ENCODE assay signal across 8 mouse cellular contexts in genomic region chr9:53667020-53667669, GRCm38 (mm10). TPM values are rescaled to one million over a fixed set of nuclear protein-coding genes. Genes with fewer than 3 reads are reported as not detected.
DNase-seq lines count a peak whose midpoint lies in the region; ATAC-seq lines count a peak whose summit lies in the region.

No protein-coding gene starts in this region.

- H3K9ac ChIP-seq in embryonic facial prominence, embryonic 14.5 days (ENCODE audit: low read depth, low read length): peak overlapping the region; percentile 99
- peak overlapping the region; percentile 98 for H3K9ac ChIP-seq in kidney, embryonic 14.5 days (ENCODE audit: low read depth, low read length)
- H3K9ac ChIP-seq in limb, embryonic 15.5 days: peak overlapping the region; percentile 99

- H3K27me3 ChIP-seq in embryonic facial prominence, embryonic 14.5 days (replicated peaks; ENCODE audit: control insufficient read depth, insufficient read depth, low read length): no peaks in the 10 kb centered on the region
- no peaks in the 10 kb centered on the region for H3K27me3 ChIP-seq in kidney, embryonic 14.5 days (ENCODE audit: control insufficient read depth, insufficient read depth, low read length)
- H3K27me3 ChIP-seq in limb, embryonic 15.5 days: no peaks in the 10 kb centered on the region

- ATAC-seq in embryonic facial prominence, embryonic 14.5 days (ENCODE audit: low read depth): peak; percentile 97
- peak; percentile 97 for ATAC-seq in kidney, embryonic 14.5 days (ENCODE audit: low FRiP score, low TSS enrichment)
- ATAC-seq in limb, embryonic 15.5 days (ENCODE audit: insufficient number of reproducible peaks, low FRiP score, low TSS enrichment, low read depth): peak; percentile 94

- under 1% methylated on average over 33 of the region's 74 CpGs for WGBS in embryonic facial prominence, embryonic 14.5 days
- WGBS in kidney, embryonic 14.5 days: under 1% methylated on average over 62 of the region's 74 CpGs
- under 1% methylated on average over 74 of the region's 74 CpGs for WGBS in limb, embryonic 15.5 days

- DNase-seq in 3T3-L1 (ENCODE audit: low read depth, low spot score): peak; percentile 85
- DNase-seq in adrenal gland, postnatal 4 days (ENCODE audit: low spot score in 2 of 2): peak; percentile 87 to 92
- DNase-seq in embryonic facial prominence, embryonic 14.5 days (ENCODE audit: low spot score): peak; percentile 94
- DNase-seq in heart, adult 9 months (ENCODE audit: low spot score in 2 of 2): peak; percentile 90 to 94
- peak; percentile 72 to 90 for DNase-seq in monocyte, adult 2 months (ENCODE audit: low read depth in 1 of 2, low spot score in 2 of 2)
- peak; percentile 91 to 94 for DNase-seq in spleen, postnatal 36 days (ENCODE audit: low spot score in 2 of 2)

- peaks cover 20% of the 10 kb centered on the region for H3K4me1 ChIP-seq in embryonic facial prominence, embryonic 14.5 days (ENCODE audit: control insufficient read depth, insufficient read depth, low read length)
- H3K4me1 ChIP-seq in kidney, embryonic 14.5 days (ENCODE audit: control insufficient read depth, insufficient read depth, low read length): peaks cover 14% of the 10 kb centered on the region; the same call in 1 of the 2 replicates
- peaks cover 14% of the 10 kb centered on the region for H3K4me1 ChIP-seq in limb, embryonic 15.5 days

- H3K9me3 ChIP-seq in embryonic facial prominence, embryonic 14.5 days (ENCODE audit: control insufficient read depth, low read length): no peaks in the 10 kb centered on the region
- H3K9me3 ChIP-seq in kidney, embryonic 14.5 days (ENCODE audit: control insufficient read depth, low read length): no peaks in the 10 kb centered on the region
- H3K9me3 ChIP-seq in limb, embryonic 15.5 days: no peaks in the 10 kb centered on the region

- peak overlapping the region; percentile 98 for H3K27ac ChIP-seq in embryonic facial prominence, embryonic 14.5 days (replicated peaks; ENCODE audit: low read depth, low read length)
- peak overlapping the region; percentile 95 for H3K27ac ChIP-seq in kidney, embryonic 14.5 days (ENCODE audit: low read depth, low read length)
- H3K27ac ChIP-seq in limb, embryonic 15.5 days: peak overlapping the region; percentile 98

- peak overlapping the region; percentile 97 for H3K4me3 ChIP-seq in embryonic facial prominence, embryonic 14.5 days (ENCODE audit: low read depth, low read length)
- H3K4me3 ChIP-seq in kidney, embryonic 14.5 days (ENCODE audit: low read length): peak overlapping the region; percentile 95
- H3K4me3 ChIP-seq in limb, embryonic 15.5 days: peak overlapping the region; percentile 91

- peak overlapping the region; percentile 93 for H3K4me2 ChIP-seq in embryonic facial prominence, embryonic 14.5 days (ENCODE audit: low read depth, low read length)
- peak overlapping the region; percentile 62 for H3K4me2 ChIP-seq in kidney, embryonic 14.5 days (replicated peaks; ENCODE audit: low read depth, low read length)
- peak overlapping the region; percentile 66 for H3K4me2 ChIP-seq in limb, embryonic 15.5 days

- H3K36me3 ChIP-seq in embryonic facial prominence, embryonic 14.5 days (ENCODE audit: control insufficient read depth, insufficient read depth, low read length): peaks cover 4% of the 10 kb centered on the region; the same call in 1 of the 2 replicates
- H3K36me3 ChIP-seq in kidney, embryonic 14.5 days (ENCODE audit: control insufficient read depth, insufficient read depth, low read length): 0 out of 2 replicates have a peak, but pooled peaks cover 3% of the 10 kb centered on the region
- H3K36me3 ChIP-seq in limb, embryonic 15.5 days: no peaks in the 10 kb centered on the region

RNA-seq across cellular contexts. Expression of gene Cul5, which starts 2.7 kb away (rescaled TPM):
- 10 to 100 TPM; 39.2 to 40.6 TPM for total RNA-seq in adrenal gland, postnatal 4 days (2021)
- 41.2 and 44.6 TPM in 2 replicates for polyA plus RNA-seq in embryonic facial prominence, embryonic 14.5 days (2014; fragmentation: Nextera tagmentation; extraction: Ambion mirVana)
- 43.3 and 57.4 TPM in 2 replicates for polyA plus RNA-seq in kidney, embryonic 14.5 days (2014; fragmentation: Nextera tagmentation; extraction: Ambion mirVana)
- polyA plus RNA-seq in limb, embryonic 15.5 days (2015; fragmentation: Nextera tagmentation; extraction: Ambion mirVana): 29.0 and 32.9 TPM in 2 replicates

RNA-seq across cellular contexts. Expression of gene Rab39, which starts 38.9 kb away (rescaled TPM):
- 1 to 10 TPM in 1 of 2 experiments, under 1 TPM in 1; 0.90 to 1.0 TPM for total RNA-seq in adrenal gland, postnatal 4 days (2021)
- 0.60 and 1.0 TPM in 2 replicates for polyA plus RNA-seq in embryonic facial prominence, embryonic 14.5 days (2014; fragmentation: Nextera tagmentation; extraction: Ambion mirVana)
- polyA plus RNA-seq in kidney, embryonic 14.5 days (2014; fragmentation: Nextera tagmentation; extraction: Ambion mirVana): 0.10 and 0.14 TPM in 2 replicates
- polyA plus RNA-seq in limb, embryonic 15.5 days (2015; fragmentation: Nextera tagmentation; extraction: Ambion mirVana): 0.38 and 0.45 TPM in 2 replicates

RNA-seq across cellular contexts. Expression of gene Acat1, which starts 57.0 kb away (rescaled TPM):
- total RNA-seq in adrenal gland, postnatal 4 days (2021): 100 to 1,000 TPM; 148 to 192 TPM
- polyA plus RNA-seq in embryonic facial prominence, embryonic 14.5 days (2014; fragmentation: Nextera tagmentation; extraction: Ambion mirVana): 184 and 194 TPM in 2 replicates
- 104 and 108 TPM in 2 replicates for polyA plus RNA-seq in kidney, embryonic 14.5 days (2014; fragmentation: Nextera tagmentation; extraction: Ambion mirVana)
- polyA plus RNA-seq in limb, embryonic 15.5 days (2015; fragmentation: Nextera tagmentation; extraction: Ambion mirVana): 157 and 172 TPM in 2 replicates

Comparison
In these comparisons a context has a peak if more than half of its experiments do, and no peak if none do; other contexts are left out.
1. Peak in every context shown above with its lines: DNase-seq, ATAC-seq, H3K4me3 ChIP-seq and H3K27ac ChIP-seq.